Mouse (Mus musculus) urinary bladder, adult 2 months (tissue): ENCODE results near the gene Dnajc28. TPM values are rescaled to one million over a fixed set of nuclear protein-coding genes. Genes with fewer than 3 reads are reported as not detected.
A peak's percentile ranks its signal among the peaks of the same experiment; 100 is the strongest.
"Not testable (repeated sequence)": the region's sequence is repeated elsewhere in the genome, so short reads cannot be mapped to it uniquely, and the experiment has no call there.

Experiments
- DNase-seq: peaks from one replicate; pipeline ENCODE4 v3.0.0; 2022; ENCODE audit warnings: low spot score
- polyA plus RNA-seq: library from polyadenylated mRNA; depleted of rRNA; stranded (reverse); fragments of >200 nt; gene quantifications from 2 replicates; pipeline ENCODE4 v1.2.3, GENCODE M21; 2012; rRNA removed

The Dnajc28 gene
- polyA plus RNA-seq: 3.3 and 4.2 TPM in 2 replicates

DNA sequence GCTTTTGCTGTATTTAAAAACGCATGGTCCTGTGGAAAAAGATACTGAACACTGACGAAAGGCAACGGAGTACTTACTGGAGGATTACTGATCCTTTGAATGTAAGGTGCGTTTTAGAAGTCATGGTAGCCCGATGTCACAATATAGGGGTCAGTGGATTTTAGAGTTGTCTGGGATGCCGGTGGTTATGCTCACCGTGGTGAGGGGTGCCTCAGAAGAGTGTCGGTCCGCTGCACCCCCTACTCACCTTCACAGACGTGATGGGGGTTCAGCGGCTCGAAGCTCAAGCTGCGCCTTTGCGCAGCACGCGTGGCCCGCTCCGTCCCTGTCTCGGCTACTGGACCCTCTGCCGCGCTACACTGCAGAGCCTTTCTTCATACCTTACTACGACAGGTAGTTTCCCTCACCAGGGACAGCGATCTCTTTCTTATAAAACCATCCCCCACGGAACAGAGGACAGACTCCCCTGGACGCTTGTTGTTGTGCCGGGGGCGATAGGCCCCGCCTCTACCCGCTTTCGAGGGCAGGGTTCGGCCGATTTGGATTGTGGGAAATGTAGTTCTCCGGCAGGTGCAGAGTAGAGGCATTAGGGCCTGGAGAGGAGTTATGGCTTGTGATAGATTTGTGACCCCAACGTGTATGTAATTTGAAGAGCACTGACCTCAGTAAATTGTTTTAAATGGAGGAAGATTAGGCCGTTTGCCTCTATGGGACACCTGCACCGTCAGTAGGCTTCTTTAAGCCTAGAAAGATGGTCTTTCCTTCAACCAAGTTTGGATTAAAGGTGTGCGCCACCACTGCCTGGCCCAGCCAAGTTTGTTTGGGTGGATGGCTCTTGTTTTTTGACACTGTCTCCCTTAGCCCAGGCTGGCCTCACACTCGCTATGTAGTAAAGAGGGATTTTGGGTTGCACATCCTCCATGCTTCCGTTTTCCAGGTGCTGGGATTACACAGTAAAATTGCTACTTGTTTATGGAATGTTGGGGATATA is at the start of gene Dnajc28:
TSS of gene Dnajc28 (minus strand) at position 516 of the 991 bp plus-strand sequence.
- peak; percentile 48 for DNase-seq

DNA sequence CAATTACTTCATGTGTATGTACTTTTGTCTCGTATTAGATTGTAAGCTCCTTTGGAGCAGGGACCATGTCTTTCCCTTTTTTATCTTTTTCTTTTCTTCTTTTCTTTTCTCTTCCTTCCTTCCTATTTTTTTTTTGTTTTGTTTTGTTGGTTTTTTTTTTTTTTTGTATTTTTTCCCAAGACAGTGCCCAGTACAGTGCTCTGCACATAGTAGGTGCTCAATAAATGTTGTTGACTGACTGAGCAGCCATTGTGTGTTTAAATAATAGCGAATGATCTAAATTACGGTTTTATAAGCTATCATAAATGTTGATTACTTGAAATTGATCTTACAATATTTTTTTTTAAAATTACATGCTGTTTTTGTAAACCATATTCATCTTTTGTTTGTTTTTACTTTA is 45.0 kb upstream of the Dnajc28 start:
- no peak for DNase-seq

DNA sequence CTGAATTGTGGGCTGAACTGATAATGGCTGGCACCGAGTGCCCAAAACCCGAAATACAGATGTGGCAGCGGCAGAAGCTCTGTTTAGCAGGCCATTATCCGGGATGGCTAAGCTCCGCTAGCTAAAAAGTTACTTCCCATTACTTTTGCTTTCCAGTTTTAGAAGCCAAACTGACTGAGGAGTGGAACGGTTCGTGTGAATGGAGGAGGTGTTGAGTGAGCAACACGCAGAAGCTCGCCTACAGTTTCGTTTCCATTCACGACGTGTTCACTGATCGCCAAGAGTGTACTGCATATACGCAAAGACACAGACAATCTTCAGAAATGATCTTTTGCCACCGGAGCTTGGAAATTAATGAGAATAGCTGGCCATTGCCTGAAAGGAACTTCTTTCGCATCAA is 43.5 kb upstream of the Dnajc28 start:
- DNase-seq: no peak

DNA sequence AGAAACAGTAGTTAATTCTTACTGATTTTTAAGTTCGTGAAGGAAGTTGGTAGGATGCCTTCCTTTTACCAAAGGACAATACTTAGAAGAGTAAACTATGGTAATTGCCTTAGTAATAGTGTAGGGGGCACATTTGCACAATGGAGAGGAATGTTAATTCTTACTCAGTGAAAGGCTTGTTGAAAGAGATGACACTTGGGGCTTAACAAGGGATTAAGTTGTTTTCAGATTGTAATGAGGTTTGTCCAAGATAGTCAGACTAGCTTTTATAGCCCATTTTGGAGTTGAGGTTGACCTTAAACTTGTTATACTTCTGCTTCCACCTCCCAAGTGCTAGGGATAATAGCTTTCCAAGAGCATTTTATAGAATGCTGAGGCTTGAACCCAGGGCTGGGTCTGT is 42.6 kb upstream of the Dnajc28 start:
- no peak for DNase-seq

DNA sequence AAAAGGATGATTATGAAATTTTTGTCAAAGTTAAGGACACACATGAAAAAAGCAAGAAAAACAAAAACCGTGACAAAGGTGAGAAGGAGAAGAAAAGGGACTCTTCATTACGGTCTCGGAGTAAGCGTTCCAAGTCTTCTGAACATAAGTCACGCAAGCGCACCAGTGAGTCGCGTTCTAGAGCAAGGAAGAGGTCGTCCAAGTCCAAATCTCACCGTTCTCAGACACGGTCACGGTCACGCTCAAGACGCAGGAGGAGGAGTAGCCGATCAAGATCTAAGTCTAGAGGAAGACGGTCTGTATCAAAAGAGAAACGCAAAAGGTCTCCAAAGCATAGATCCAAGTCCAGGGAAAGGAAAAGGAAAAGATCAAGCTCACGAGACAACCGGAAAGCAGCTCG is 41.0 kb upstream of the Dnajc28 start:
- no peak for DNase-seq

DNA sequence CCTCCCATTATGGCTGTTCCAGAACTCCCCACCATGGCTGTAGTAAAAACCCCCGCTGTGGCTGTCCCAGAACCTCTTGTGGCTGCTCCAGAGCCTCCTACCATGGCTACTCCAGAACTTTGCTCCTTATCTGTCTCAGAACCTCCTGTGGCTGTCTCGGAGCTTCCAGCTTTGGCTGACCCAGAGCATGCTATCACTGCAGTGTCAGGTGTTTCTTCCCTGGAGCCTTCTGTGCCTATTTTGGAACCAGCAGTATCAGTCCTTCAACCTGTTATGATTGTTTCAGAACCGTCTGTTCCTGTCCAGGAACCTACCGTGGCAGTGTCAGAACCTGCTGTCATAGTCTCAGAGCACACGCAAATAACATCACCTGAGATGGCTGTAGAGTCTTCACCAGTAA is 39.6 kb upstream of the Dnajc28 start:
- no peak for DNase-seq

DNA sequence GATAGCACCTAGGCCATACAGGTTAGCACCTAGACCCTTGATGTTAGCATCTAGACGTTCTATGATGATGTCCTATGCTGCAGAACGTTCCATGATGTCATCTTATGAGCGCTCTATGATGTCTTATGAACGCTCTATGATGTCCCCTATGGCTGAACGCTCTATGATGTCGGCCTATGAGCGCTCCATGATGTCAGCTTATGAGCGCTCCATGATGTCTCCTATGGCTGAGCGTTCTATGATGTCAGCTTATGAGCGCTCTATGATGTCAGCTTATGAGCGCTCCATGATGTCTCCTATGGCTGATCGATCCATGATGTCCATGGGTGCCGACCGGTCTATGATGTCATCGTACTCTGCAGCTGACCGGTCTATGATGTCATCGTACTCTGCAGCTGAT is 38.5 kb upstream of the Dnajc28 start:
- no peak for DNase-seq

DNA sequence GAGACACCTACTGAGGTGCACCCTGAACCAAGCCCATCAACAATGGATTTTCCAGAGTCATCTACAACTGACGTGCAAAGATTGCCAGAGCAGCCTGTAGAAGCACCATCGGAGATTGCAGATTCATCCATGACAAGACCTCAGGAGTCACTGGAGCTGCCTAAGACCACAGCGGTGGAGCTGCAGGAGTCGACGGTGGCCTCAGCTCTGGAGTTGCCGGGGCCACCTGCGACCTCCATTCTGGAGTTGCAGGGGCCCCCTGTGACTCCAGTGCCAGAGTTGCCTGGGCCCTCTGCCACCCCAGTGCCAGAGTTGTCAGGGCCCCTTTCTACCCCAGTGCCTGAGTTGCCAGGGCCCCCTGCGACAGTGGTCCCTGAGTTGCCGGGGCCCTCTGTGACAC is 36.5 kb upstream of the Dnajc28 start:
- DNase-seq: no peak

DNA sequence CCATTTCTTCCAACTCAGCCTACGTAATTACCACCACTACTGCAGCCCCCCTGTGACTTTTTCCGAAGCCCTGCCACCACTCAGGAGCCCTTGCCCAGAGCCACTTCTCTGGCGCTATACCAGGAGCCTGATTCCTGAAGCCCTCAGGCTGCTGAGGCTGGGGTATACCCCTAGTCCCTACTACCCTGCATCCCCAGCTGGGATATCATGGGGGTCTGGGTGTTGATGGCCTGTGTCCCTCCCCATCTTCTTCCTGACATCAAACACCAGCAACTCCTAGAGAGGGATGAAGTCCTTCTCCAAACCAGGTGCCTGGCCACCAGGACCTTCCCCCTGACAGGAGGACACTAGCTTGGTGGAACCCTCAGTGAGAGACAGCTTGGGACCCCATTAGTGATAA is 33.4 kb upstream of the Dnajc28 start:
- no peak for DNase-seq

DNA sequence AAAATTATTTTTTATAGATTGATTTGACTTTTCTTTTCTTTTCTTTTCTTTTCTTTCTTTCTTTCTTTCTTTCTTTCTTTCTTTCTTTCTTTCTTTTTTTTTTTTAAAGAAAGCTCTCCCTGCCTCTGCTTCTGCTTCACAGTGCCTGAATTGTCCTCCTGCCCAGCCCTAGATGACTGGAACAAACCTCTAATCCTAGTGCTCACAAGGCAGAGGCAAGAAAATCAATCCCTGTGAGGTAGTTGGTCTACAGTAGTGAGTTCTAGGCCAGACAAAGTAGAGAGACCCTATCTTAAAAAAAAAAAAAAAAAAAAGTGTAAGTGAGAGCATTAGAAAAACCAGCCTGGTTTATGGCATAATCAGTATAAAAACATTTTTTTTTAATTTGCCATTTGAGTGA is 31.0 kb upstream of the Dnajc28 start:
- no peak for DNase-seq

DNA sequence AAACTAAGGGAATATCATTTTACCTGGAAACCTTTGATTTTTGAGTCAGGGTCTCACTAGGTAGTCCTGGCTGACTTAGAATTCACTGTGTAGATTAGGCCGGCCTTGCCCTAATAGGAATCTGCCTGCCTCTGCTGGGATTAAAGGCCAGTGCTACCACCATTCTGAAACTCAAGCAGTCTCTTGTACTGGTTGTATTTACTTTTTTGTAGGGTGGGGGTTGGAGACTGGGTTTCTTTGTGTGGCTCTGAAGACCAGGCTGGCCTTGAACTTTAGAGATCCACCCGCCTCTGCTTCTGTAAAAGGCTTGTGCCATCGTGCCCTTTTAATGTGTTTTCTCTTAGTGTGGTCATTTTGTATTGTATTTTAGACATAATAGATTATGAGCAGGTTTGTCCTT is 30.4 kb upstream of the Dnajc28 start:
- DNase-seq: no peak

DNA sequence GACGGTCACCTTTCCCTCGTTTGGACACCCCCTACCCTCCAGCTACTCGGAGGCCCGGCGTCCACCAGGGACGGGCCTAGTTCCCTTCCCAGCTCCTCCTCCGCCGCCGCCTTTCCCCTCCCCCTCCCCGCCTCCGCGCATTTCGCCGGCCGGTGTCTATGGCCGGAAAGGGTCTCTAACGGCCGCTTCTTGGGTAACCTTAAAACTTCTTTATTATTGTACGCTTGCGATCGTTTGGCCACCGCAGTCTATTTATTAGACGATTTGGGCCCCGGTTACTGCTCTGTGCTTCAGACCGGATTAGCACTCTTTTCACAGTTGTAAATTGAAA is 29.4 kb upstream of the Dnajc28 start:
- peak; percentile 75 for DNase-seq

DNA sequence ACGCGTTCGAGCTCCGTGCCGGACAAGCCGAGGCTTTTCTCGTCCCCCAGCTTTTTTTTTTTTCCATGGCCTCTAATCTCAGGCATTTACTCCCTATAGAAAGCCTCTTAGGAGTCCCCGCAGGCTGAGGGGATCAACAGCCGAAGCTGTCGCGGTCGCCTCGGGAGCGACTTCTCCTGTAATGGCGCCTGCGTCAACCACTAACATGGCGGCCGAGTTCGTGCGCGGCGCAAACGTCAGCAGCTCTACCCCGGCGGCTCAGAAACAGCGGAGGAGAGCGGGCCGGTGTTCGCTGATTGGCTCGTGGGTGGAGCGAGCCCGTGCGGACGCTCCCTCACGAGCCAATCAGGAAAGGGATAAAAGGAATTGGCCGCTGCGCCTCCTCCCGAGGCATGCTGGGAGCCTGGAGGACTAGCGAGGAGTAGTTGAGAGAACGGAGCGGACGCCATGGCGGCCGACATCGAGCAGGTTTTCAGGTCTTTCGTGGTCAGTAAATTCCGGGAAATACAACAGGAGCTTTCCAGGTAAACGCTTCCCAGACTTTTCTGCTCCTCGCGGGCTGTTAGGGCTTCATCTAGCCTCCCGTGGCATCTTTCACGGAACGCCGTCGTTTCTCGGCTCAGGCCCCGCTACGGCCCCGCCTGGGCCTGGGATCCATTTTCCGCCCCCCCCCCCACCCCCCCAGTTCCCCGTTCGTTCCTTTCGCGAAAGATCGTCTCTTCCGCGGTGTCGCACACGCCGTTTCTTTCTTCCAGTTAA is 28.8 kb upstream of the Dnajc28 start, which contains the start of gene Son:
TSS of gene Son (plus strand) at position 46 of the 759 bp plus-strand sequence.
- peak; percentile 90 for DNase-seq

DNA sequence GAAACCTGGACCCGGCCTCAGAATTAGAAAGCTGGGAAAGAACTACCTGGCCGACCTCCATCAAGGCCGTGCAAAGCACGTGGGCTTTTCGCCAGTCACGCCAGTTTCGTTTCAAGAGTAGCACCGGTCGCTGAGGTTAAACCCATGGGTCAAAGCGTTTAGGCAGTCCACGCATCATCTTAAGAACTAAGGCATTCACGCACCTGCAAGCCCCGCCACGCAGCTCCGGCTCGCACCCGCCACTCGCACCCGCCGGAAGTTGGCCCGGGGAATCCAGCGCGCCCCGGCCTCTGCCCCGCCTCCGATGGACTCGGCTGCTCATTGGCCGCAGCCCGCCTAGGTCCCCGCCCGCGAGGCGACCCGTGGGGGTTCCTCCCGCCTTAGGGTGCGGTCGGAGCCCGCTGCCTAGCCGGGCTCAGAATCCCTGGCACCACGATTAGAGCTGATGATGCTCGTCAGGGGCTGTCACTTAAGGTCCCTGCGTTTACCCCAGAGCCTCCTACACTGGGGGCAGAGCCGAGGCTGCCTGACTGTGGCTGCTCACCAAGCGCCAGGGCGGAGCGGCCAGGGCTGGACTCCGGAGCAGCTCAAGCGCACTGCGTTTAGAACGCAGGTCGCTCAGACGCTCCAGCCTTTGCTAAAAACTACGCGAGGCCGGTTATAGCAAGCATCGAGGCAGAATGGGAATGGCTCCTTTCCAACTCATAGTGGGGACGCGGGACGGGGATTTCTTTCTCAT is 28.0 kb upstream of the Dnajc28 start, which contains the start of gene Gart:
TSS of gene Gart (minus strand) at position 272 of the 739 bp plus-strand sequence.
- DNase-seq: peak; percentile 96

DNA sequence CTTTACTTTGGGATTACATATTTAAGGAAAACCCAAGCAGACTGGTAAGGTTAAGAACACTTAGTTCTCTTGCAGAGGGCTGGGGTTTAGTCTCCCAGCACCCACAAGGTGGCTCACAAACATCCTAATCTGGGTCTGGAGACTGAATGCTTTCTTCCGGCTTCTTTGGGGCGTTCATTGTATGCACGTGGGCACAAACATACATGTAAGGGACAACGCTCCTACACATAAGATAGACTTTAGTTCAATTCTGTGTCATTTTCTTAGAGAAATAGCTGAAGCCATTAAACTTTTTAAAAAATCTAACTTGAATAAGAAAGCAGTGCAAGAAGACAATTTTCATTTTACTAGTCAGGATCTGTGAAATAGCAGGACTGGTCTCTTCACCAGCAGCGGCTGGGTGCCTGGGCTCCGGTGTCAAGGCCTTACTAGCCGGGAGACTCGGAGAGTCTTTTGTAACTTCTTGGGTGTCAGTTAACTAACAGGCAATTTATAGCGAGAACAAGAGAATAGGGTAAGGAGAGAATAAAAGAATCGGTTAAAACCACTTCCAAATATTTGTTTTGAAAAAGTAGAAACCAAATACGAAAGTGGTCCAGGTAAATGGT is 27.3 kb upstream of the Dnajc28 start:
- no peak for DNase-seq

DNA sequence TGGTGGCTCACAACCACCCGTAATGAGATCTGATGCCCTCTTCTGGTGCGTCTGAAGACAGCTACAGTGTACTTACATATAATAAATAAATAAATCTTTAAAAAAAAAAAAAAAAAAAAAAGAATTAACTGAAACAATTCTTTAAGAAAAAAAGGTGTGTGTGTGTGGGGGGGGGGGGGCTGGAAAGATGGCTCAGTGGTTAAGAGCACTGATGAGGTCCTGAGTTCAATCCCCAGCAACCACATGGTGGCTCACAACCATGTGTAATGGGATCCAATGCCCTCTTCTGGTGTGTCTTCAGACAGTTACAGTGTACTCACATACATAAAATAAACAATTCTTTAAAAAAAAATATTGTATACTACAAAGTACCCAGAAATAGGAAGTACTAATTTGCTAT is 26.6 kb upstream of the Dnajc28 start:
- DNase-seq: not testable (repeated sequence)

DNA sequence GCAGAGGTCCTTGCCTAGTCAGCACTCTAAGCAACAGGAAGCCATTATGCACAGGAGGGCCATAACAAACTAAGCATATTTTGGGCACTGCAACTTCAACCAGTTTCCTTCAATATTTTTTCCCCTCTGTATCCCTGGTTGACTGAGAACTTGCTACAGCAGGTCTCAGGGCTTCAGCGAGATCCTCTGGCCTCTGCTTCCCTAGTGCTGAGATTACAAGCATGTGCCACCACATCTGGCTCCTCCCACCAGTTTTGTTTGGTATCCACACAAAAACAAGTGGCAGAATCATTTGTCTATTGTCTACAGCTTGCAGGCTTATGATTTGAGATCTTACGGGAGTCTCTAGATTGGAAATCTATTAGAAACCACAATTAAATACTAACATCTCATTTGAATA is 26.1 kb upstream of the Dnajc28 start:
- no peak for DNase-seq

DNA sequence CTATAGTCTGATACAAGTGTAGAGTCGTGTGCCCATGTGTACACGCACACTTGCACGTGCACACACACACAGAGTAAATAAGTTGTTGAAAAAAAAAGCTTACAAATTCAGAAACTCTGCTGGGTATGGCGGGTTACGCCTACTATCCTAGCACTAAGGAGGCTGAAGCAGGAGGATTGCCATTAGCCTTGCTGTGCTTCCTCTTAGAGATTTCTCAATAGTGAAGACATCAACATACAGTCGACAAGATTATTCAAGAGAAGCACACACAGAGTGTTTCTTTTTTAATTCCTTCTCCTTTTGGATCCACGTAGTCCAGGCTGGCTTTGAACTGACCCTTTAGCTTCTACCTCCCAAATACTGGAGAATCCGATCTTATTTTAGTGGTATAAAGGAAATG is 21.3 kb upstream of the Dnajc28 start:
- no peak for DNase-seq

DNA sequence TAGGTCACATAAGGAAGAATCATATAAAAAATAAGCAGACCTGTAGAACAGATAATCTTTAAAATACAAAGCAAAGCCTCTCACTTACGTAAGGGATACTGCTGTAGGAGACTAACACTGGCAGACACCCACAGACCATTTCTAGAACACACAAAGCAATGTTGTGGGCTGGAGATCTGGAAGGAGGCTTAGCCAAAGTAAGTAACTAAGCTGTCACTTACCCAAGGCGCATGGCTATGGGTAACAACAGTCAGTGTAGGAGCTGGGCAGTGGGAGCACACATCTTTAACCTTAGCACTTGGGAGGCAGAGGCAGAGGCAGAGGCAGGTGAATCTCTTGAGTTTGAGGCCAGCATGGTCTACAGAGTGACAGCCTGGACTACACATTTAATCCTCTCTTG is 20.8 kb upstream of the Dnajc28 start:
- no peak for DNase-seq

DNA sequence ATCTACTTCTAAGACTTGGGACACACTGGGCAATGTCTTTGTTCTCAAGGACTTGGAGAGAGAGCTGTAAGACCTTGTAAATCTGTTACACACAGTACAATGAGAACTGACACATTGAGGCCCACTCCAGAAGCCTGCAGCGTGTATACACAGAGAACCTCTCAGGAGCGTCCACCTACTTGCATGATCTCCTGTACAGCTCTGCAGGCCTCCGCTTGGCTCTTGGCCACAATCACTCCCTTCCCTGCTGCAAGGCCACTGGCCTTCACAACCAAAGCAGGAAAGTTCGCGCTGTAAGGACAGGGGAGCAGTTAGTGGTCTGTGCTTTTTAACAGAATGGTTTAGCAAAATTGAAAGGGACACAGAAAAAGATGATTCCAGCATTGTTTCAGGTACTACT is 20.3 kb upstream of the Dnajc28 start:
- DNase-seq: no peak

DNA sequence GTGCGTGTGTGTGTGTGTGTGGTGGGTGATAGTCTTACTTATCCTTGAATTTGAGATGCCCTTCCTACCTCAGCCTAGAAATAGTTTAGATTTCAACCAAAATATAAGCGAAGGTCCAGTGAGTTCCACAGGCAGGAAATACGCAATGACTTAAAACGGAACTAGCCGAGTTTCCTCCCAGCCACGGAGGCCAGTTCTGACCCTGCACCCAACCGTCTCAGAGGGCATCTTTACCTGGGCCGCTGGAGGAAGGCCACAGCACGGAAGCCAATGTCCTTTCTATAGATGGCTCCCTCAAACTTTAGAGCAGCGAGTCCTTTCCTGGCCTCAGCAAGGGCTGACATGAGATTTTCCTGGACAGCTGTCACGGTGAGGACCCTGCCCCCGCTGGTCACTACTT is 14.8 kb upstream of the Dnajc28 start:
- no peak for DNase-seq

DNA sequence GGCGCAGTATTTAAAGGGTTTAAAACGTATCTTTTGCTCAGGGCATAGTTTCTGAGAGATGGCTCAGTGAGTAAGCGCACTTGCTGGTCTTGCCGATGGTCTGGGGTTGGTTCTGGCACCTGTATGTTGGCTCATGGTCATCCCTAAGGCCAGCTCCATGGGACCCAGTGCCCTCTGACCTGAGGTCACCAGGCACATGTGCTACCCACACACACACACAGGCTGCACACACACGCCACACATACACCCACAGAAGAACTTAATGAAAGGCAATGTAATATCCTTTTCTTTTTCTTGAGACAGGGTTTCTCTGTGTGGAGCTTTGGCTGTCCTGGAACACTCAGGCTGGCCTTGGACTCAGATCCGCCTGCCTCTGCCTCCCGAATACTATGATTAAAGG is 14.1 kb upstream of the Dnajc28 start:
- DNase-seq: no peak
